Mouse (Mus musculus): Measurements from ENCODE around the gene Exoc4. TPM values are rescaled to one million over a fixed set of nuclear protein-coding genes. Genes with fewer than 3 reads are reported as not detected.

Exoc4 gene
- total RNA-seq, 2 experiments from 2014 or later: 44.1 to 58.5 TPM

- peak; percentile 55; the same call in 1 of the 2 replicates for ATAC-seq (replicated peaks; ENCODE audit: poor library complexity, severe bottlenecking)
These were observed 733.8 kb downstream of the Exoc4 start for GRCm38 (mm10) chr6:33982709-33983108.

- no peak for ATAC-seq (replicated peaks; ENCODE audit: poor library complexity, severe bottlenecking)
These were observed 738.2 kb downstream of the Exoc4 start for GRCm38 (mm10) chr6:33987132-33987531.

- ATAC-seq (replicated peaks; ENCODE audit: poor library complexity, severe bottlenecking): no peak
These were observed 743.5 kb downstream of the Exoc4 start for GRCm38 (mm10) chr6:33992213-33993034.

GRCm38 (mm10) chr6:33993842-33994241 lies 745.0 kb downstream of the Exoc4 start:
- no peak for ATAC-seq (replicated peaks; ENCODE audit: poor library complexity, severe bottlenecking)

GRCm38 (mm10) chr6:33998590-33998989 lies 749.7 kb downstream of the Exoc4 start:
- no peak for ATAC-seq (replicated peaks; ENCODE audit: poor library complexity, severe bottlenecking)

GRCm38 (mm10) chr6:33999530-33999929 lies 750.6 kb downstream of the Exoc4 start:
- ATAC-seq (replicated peaks; ENCODE audit: poor library complexity, severe bottlenecking): no peak

- ATAC-seq (replicated peaks; ENCODE audit: poor library complexity, severe bottlenecking): no peak; the same call in 1 of the 2 replicates
These were observed 751.8 kb downstream of the Exoc4 start for GRCm38 (mm10) chr6:34000644-34001043.

GRCm38 (mm10) chr6:34003033-34003432 lies 754.1 kb downstream of the Exoc4 start:
- no peak for ATAC-seq (replicated peaks; ENCODE audit: poor library complexity, severe bottlenecking)

- ATAC-seq (replicated peaks; ENCODE audit: poor library complexity, severe bottlenecking): no peak
These were observed 764.6 kb downstream of the Exoc4 start for GRCm38 (mm10) chr6:34013469-34013868.

Other genes starting within 250 kb of the Exoc4 start
- gene Chchd3, start 188.8 kb upstream of the Exoc4 start, total RNA-seq (2014; fragmentation: Nextera tagmentation): 85.8 and 92.4 TPM in 2 replicates
- gene Chchd3, start 188.8 kb upstream of the Exoc4 start, total RNA-seq (2017): 184 and 204 TPM in 2 replicates